ENCODE assay signal across 17 mouse cellular contexts in genomic region chr13:37148627-37149026, GRCm38 (mm10).
DNase-seq lines count a peak whose midpoint lies in the region; ATAC-seq and TF ChIP-seq lines count a peak whose summit lies in the region.
"Had no signal": no experiment of that assay in that cellular context is flagged by ENCODE, and none has a peak within 500 bp of the region (broad histone marks: within the 10 kb centered on the region; RNA-seq: fewer than 3 reads in every experiment).

No protein-coding gene starts in this region.

- no peak for ATAC-seq in midbrain, embryonic 12.5 days (ENCODE audit: low FRiP score, low read depth)
- no peak for ATAC-seq in midbrain, embryonic 15.5 days (replicated peaks)
- ATAC-seq in forebrain, postnatal 0 days, result no peak

- no peaks in the 10 kb centered on the region for H3K9me3 ChIP-seq in midbrain, embryonic 12.5 days
- H3K9me3 ChIP-seq in midbrain, embryonic 15.5 days, result no peaks in the 10 kb centered on the region
- no peaks in the 10 kb centered on the region for H3K9me3 ChIP-seq in forebrain, postnatal 0 days (ENCODE audit: low read length)
- H3K9me3 ChIP-seq: heart, embryonic 12.5 days; hindbrain, embryonic 12.5 days; limb, embryonic 10.5 days; neural tube, embryonic 12.5 days had no signal

- 0 out of 2 replicates have a peak overlapping the region, but pooled peaks have one; percentile 7 for H3K27ac ChIP-seq in midbrain, embryonic 12.5 days (replicated peaks)
- no peak overlapping the region for H3K27ac ChIP-seq in midbrain, embryonic 15.5 days
- H3K27ac ChIP-seq in brown adipose tissue, adult 24 weeks (replicated peaks; ENCODE audit: low read depth, low read length), result peak overlapping the region; percentile 50
- H3K27ac ChIP-seq in forebrain, postnatal 0 days (ENCODE audit: low read depth, low read length), result no peak overlapping the region
- H3K27ac ChIP-seq: hindbrain, embryonic 12.5 days; limb, embryonic 10.5 days; liver, embryonic 14.5 days; neural tube, embryonic 12.5 days had no signal

- H3K4me2 ChIP-seq in midbrain, embryonic 12.5 days (replicated peaks), result no peak overlapping the region
- no peak overlapping the region for H3K4me2 ChIP-seq in midbrain, embryonic 15.5 days
- H3K4me2 ChIP-seq in forebrain, postnatal 0 days (ENCODE audit: low read depth), result no peak overlapping the region
- H3K4me2 ChIP-seq: heart, embryonic 12.5 days; hindbrain, embryonic 12.5 days; midbrain, embryonic 11.5 days; neural tube, embryonic 12.5 days had no signal

- intact Hi-C loops in gastrocnemius, postnatal 14 days (cut with DNase I; ENCODE audit: low total_unique reads), result no loop called here

- peaks cover 20% of the 10 kb centered on the region for H3K4me1 ChIP-seq in midbrain, embryonic 12.5 days
- 0 out of 2 replicates have a peak, but pooled peaks cover 4% of the 10 kb centered on the region for H3K4me1 ChIP-seq in midbrain, embryonic 15.5 days
- peaks cover 7% of the 10 kb centered on the region for H3K4me1 ChIP-seq in brown adipose tissue, adult 24 weeks (ENCODE audit: control insufficient read depth, insufficient read depth, insufficient read length, low read length)
- H3K4me1 ChIP-seq in forebrain, postnatal 0 days (ENCODE audit: insufficient read depth), result no peaks in the 10 kb centered on the region
- H3K4me1 ChIP-seq: hindbrain, embryonic 12.5 days had no signal

- no peaks in the 10 kb centered on the region for H3K36me3 ChIP-seq in midbrain, embryonic 12.5 days
- H3K36me3 ChIP-seq in midbrain, embryonic 15.5 days (replicated peaks), result no peaks in the 10 kb centered on the region
- no peaks in the 10 kb centered on the region for H3K36me3 ChIP-seq in forebrain, postnatal 0 days (ENCODE audit: insufficient read depth)
- H3K36me3 ChIP-seq: heart, embryonic 12.5 days; hindbrain, embryonic 12.5 days; limb, embryonic 10.5 days; neural tube, embryonic 12.5 days had no signal

- H3K27me3 ChIP-seq in midbrain, embryonic 12.5 days, result no peaks in the 10 kb centered on the region
- no peaks in the 10 kb centered on the region for H3K27me3 ChIP-seq in midbrain, embryonic 15.5 days (replicated peaks)
- no peaks in the 10 kb centered on the region for H3K27me3 ChIP-seq in forebrain, postnatal 0 days (ENCODE audit: insufficient read depth, low read length)
- H3K27me3 ChIP-seq: heart, embryonic 12.5 days; hindbrain, embryonic 12.5 days; neural tube, embryonic 12.5 days had no signal

- DNase-seq in naive thymus-derived CD4-positive, alpha-beta T cell, adult 2 months (ENCODE audit: low read depth), result peak; percentile 48
- no peak for DNase-seq in gastrocnemius, postnatal 14 days
- DNase-seq in right cerebral cortex, adult 18-20 months, result no peak
- DNase-seq in forebrain, postnatal 0 days, result no peak
- DNase-seq: cerebellum, adult 2 months; kidney, adult 8-10 months; layer of hippocampus, adult 9-11 months; retina, postnatal 1 day had no signal

- H3K9ac ChIP-seq in midbrain, embryonic 12.5 days (replicated peaks), result no peak overlapping the region
- H3K9ac ChIP-seq in midbrain, embryonic 15.5 days, result no peak overlapping the region
- H3K9ac ChIP-seq in forebrain, postnatal 0 days, result no peak overlapping the region
- H3K9ac ChIP-seq: heart, embryonic 12.5 days; hindbrain, embryonic 12.5 days; liver, embryonic 14.5 days; neural tube, embryonic 12.5 days had no signal

- 86% methylated on average over 1 of the region's 1 CpGs for WGBS in midbrain, embryonic 12.5 days
- WGBS in midbrain, embryonic 15.5 days, result 74% methylated on average over 1 of the region's 1 CpGs
- WGBS in forebrain, postnatal 0 days, result 79% methylated on average over 1 of the region's 1 CpGs

- TF ChIP-seq CTCF in forebrain, postnatal 0 days (IDR thresholded peaks at IDR 0.05; ENCODE audit: low read depth), result no peak

- no peak overlapping the region for H3K4me3 ChIP-seq in midbrain, embryonic 12.5 days
- no peak overlapping the region for H3K4me3 ChIP-seq in midbrain, embryonic 15.5 days
- no peak overlapping the region for H3K4me3 ChIP-seq in brown adipose tissue, adult 24 weeks (ENCODE audit: insufficient read depth, low read depth, low read length)
- no peak overlapping the region for H3K4me3 ChIP-seq in forebrain, postnatal 0 days (ENCODE audit: low read depth, low read length)
- H3K4me3 ChIP-seq: heart, embryonic 12.5 days; hindbrain, embryonic 12.5 days; limb, embryonic 10.5 days; neural tube, embryonic 12.5 days had no signal

Comparison
In these comparisons a context has a peak if more than half of its experiments do, and no peak if none do; other contexts are left out.
1. H3K27ac ChIP-seq: peak in midbrain, embryonic 12.5 days (single experiment) and brown adipose tissue, adult 24 weeks (single experiment); none in midbrain, embryonic 15.5 days (single experiment) and forebrain, postnatal 0 days (single experiment).